Mouse (Mus musculus) common myeloid progenitor, adult 5-6 weeks (primary cell): ENCODE measurements around the gene Pdap1. TPM values are rescaled to one million over a fixed set of nuclear protein-coding genes. Genes with fewer than 3 reads are reported as not detected.
"Not testable (repeated sequence)": the region's sequence is repeated elsewhere in the genome, so short reads cannot be mapped to it uniquely, and the experiment has no call there.

Experiments used
- ATAC-seq: replicated peaks from 2 replicates; pipeline ENCODE4 v1.8.0; 2016; ENCODE audit warnings: low read depth, mild to moderate bottlenecking, moderate TSS enrichment, inconsistent platforms; ENCODE audit not compliant: poor library complexity, severe bottlenecking
- total RNA-seq: library from RNA; stranded (forward); fragments of 200-1000, 187-1606 nt; gene quantifications from 2 replicates; pipeline ENCODE4 v1.2.3, GENCODE M21; 2017

Pdap1 gene
- total RNA-seq, 1 experiment from 2014 or later = 164 TPM

- ATAC-seq = no peak
Observed at GRCm38 (mm10) chr5:145120921-145121320, 19.1 kb downstream of the Pdap1 start.

- ATAC-seq = no peak
Observed at GRCm38 (mm10) chr5:145119385-145119784, 20.7 kb downstream of the Pdap1 start.

- no peak for ATAC-seq
Observed at GRCm38 (mm10) chr5:145118461-145118860, 21.6 kb downstream of the Pdap1 start.

GRCm38 (mm10) chr5:145118005-145118404 is 22.0 kb downstream of the Pdap1 start:
- ATAC-seq = no peak

- peak; percentile 14; the same call in 1 of the 2 replicates for ATAC-seq
Observed at GRCm38 (mm10) chr5:145116916-145117315, 23.1 kb downstream of the Pdap1 start.

GRCm38 (mm10) chr5:145116316-145116715 is 23.7 kb downstream of the Pdap1 start:
- peak; percentile 67 for ATAC-seq

- ATAC-seq = no peak
Observed at GRCm38 (mm10) chr5:145115736-145116135, 24.3 kb downstream of the Pdap1 start.

- ATAC-seq = peak; percentile 56
Observed at GRCm38 (mm10) chr5:145114606-145115473, 25.2 kb downstream of the Pdap1 start.

- peak; percentile 52 for ATAC-seq
Observed at GRCm38 (mm10) chr5:145114071-145114605, 25.9 kb downstream of the Pdap1 start, which contains the start of gene Arpc1b. Arpc1b (plus strand) TSS chr5:145114215.

GRCm38 (mm10) chr5:145113416-145113815 is 26.6 kb downstream of the Pdap1 start:
- no peak for ATAC-seq

- ATAC-seq = no peak
Observed at GRCm38 (mm10) chr5:145112566-145112965, 27.5 kb downstream of the Pdap1 start.

- ATAC-seq = no peak
Observed at GRCm38 (mm10) chr5:145110401-145110800, 29.6 kb downstream of the Pdap1 start.

- no peak for ATAC-seq
Observed at GRCm38 (mm10) chr5:145105694-145106275, 34.3 kb downstream of the Pdap1 start.

- no peak for ATAC-seq
Observed at GRCm38 (mm10) chr5:145104328-145104727, 35.7 kb downstream of the Pdap1 start.

GRCm38 (mm10) chr5:145102706-145103105 is 37.3 kb downstream of the Pdap1 start:
- ATAC-seq = no peak

- not testable (repeated sequence) for ATAC-seq
Observed at GRCm38 (mm10) chr5:145101451-145101850, 38.6 kb downstream of the Pdap1 start.

GRCm38 (mm10) chr5:145100960-145101359 is 39.1 kb downstream of the Pdap1 start:
- ATAC-seq = no peak

- peak; percentile 90 for ATAC-seq
Observed at GRCm38 (mm10) chr5:145098340-145098821, 41.7 kb downstream of the Pdap1 start.

- ATAC-seq = no peak
Observed at GRCm38 (mm10) chr5:145096195-145096594, 43.8 kb downstream of the Pdap1 start.

GRCm38 (mm10) chr5:145089878-145090277 is 50.2 kb downstream of the Pdap1 start:
- ATAC-seq = 0 out of 2 replicates have a peak, but pooled peaks have one; percentile 15

- no peak for ATAC-seq
Observed at GRCm38 (mm10) chr5:145088186-145088585, 51.9 kb downstream of the Pdap1 start.
